Mouse (Mus musculus): ENCODE data around the gene Spout1. TPM values are rescaled to one million over a fixed set of nuclear protein-coding genes. Genes with fewer than 3 reads are reported as not detected.
A peak's percentile ranks its signal among the peaks of the same experiment; 100 is the strongest.
"Not testable (repeated sequence)": the region's sequence is repeated elsewhere in the genome, so short reads cannot be mapped to it uniquely, and the experiment has no call there.

Spout1 gene
- polyA plus RNA-seq, 1 experiment from 2014 or later = 59.0 TPM

DNA sequence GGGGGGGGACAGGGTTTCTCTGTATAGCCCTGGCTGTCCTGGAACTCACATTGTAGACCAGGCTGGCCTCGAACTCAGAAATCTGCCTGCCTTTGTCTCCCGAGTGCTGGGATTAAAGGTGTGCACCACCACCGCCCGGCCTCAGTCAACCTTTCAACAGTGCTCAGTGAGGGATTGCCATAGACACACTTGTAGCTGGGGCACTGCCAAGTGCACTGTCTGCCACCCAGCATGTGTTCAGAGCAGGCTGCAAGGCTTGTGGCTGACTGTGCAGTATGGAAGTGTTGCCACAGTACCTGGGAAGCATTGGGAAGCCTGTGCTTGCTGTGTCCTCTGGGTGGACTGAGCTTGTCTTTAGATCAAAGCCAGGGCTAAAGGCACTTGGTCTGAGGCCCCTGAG is 38.2 kb downstream of the Spout1 start:
- H3K27ac ChIP-seq (replicated peaks); H3K4me2 ChIP-seq; H3K9me3 ChIP-seq; H3K4me3 ChIP-seq; H3K9ac ChIP-seq; ATAC-seq (ENCODE audit: low read depth); H3K27me3 ChIP-seq: not testable (repeated sequence)
- WGBS = 91% methylated on average over 4 of the region's 4 CpGs
- H3K36me3 ChIP-seq = peaks cover 85% of the 10 kb centered on the region
- peaks cover 11% of the 10 kb centered on the region for H3K4me1 ChIP-seq (replicated peaks)

DNA sequence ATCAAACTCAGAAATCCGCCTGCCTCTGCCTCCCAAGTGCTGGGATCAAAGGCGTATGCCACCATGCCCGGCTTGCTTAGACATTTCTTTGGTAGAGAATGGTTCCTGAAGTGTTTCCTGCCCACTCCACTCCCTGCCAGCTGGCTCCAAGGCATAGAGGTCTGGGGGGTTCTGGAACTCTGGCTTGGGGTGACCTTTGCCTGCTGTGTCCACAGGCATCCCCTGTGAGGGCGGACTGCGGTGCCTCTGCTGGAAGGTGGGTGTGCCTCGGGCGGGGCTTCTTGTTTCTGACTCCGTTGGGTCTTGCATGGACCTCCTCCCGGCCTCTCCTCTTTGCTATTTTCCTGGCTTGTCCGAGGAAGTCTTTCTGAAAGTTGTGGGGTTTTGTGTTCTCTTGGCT is 41.8 kb downstream of the Spout1 start:
- WGBS = 91% methylated on average over 10 of the region's 10 CpGs
- Histone ChIP-seq H3K36me3 (peaks cover 51% of the 10 kb centered on the region), H3K9ac (no peak overlapping the region), H3K9me3 (no peaks in the 10 kb centered on the region), H3K27ac (replicated peaks) (no peak overlapping the region), H3K4me3 (no peak overlapping the region), H3K4me1 (replicated peaks) (peaks cover 31% of the 10 kb centered on the region), H3K4me2 (no peak overlapping the region), H3K27me3 (no peaks in the 10 kb centered on the region)
- no peak for ATAC-seq (ENCODE audit: low read depth)

DNA sequence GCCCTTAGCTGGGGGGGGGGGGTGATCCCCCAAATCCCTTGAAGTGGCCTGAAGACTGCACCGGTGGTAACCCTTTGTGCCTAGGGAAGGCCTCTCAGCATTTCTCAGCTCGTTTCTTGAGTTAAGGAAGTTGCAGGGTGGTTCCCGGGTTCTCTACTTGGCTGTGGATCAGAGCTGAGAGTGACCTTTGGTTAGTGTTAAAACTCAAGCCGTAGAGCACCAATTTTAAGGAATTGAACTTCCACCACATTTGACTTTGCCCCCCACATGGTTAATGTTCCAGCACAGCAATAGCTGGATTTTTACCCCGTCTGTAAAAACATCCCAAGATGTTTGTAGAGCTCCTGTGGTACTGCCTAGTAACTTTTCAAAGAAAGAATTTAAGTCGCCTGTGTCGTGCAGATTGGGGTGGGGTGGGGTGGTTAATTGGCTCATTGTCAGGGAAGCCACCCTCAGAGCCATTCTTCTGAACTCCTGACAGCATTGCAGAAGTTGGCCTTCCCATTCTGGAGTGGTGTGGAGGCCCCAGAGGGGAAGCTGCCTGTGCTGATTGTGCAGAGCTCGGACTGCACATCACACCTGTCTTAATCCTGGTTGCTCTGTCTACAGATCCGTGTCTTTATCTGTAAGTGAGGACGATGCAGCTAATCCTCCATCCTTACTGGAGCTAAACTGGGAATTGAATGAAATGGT is 43.2 kb downstream of the Spout1 start:
- Histone ChIP-seq H3K9ac (peak overlapping the region; percentile 86), H3K4me3 (peak overlapping the region; percentile 82), H3K4me1 (replicated peaks) (peaks cover 31% of the 10 kb centered on the region), H3K9me3 (no peaks in the 10 kb centered on the region), H3K27ac (replicated peaks) (peak overlapping the region; percentile 86; the same call in 1 of the 2 replicates), H3K36me3 (peaks cover 37% of the 10 kb centered on the region), H3K27me3 (no peaks in the 10 kb centered on the region), H3K4me2 (peak overlapping the region; percentile 98)
- ATAC-seq (ENCODE audit: low read depth) = no peak
- 44% methylated on average over 10 of the region's 10 CpGs for WGBS

DNA sequence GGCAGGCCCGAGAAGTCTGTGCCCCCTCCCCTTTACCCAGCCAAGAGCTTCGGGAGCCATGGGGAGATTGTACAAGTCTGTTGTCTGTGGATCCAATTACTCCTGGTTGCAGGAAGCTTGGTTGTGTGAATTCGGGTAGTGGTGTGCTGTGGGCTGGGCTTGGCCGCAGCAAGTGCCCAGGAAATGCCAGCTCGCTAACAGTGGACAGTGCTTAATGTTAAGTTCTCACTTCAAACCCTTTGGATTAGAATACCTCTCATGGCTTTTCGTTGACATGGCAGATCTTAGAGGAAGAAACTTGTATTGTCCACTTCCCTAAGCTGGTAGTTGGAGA is 43.9 kb downstream of the Spout1 start:
- ATAC-seq (ENCODE audit: low read depth) = no peak
- 26% methylated on average over 6 of the region's 6 CpGs for WGBS
- H3K4me2 ChIP-seq = peak overlapping the region; percentile 98
- H3K27me3 ChIP-seq = no peaks in the 10 kb centered on the region
- H3K4me3 ChIP-seq = peak overlapping the region; percentile 82
- H3K36me3 ChIP-seq = peaks cover 32% of the 10 kb centered on the region
- H3K9ac ChIP-seq = peak overlapping the region; percentile 86
- peak overlapping the region; percentile 86 for H3K27ac ChIP-seq (replicated peaks)
- peaks cover 31% of the 10 kb centered on the region for H3K4me1 ChIP-seq (replicated peaks)
- H3K9me3 ChIP-seq = no peaks in the 10 kb centered on the region

DNA sequence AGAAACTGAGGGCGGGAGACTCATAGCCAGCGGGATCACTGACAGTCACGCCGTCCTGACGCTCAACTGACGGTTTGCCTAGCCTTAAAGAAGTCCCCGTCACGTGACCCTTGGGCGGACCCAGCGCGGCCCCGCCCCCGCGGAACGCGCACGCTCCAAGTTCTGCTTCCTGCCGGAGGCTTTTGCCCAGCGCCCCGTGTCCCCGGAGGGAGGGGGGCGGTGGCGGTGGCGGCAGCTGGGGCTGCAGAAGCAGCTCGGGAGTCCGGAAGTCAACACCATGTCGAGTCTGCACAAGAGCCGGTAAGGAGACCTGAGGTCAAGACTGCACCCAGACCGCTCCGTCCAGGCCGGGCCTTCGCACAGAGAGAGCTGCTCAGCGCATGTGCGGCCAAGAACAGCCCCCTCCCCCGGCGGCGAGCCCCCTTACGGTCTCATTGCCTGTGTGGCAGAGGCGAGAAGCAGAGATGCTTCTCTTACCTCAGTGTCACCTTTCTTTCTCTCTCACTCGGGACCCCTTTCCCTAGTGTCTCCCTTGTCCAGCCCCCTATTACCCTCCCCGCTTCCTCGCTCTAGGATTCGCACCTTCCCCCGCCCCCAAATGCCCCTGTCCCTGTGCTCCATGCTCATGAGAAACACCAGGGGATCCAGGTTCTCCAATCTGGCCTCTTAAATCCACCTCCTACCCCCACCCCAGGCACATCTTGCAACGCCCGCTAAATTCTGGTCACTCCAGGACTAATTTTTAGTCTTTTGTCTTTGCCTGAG is 44.5 kb downstream of the Spout1 start, which contains the start of gene Tbc1d13:
Tbc1d13 (plus strand) TSS at position 134 of the 765 bp plus-strand sequence.
- Histone ChIP-seq H3K4me1 (replicated peaks) (peaks cover 31% of the 10 kb centered on the region), H3K36me3 (peaks cover 28% of the 10 kb centered on the region), H3K9me3 (no peaks in the 10 kb centered on the region), H3K4me2 (peak within 1 kb of the TSS; percentile 98), H3K4me3 (peak within 1 kb of the TSS; percentile 82), H3K27ac (replicated peaks) (peak within 1 kb of the TSS; percentile 86), H3K9ac (peak within 1 kb of the TSS; percentile 86), H3K27me3 (no peaks in the 10 kb centered on the region)
- ATAC-seq (ENCODE audit: low read depth) = peak; percentile 94
- WGBS = under 1% methylated on average over 46 of the region's 46 CpGs

DNA sequence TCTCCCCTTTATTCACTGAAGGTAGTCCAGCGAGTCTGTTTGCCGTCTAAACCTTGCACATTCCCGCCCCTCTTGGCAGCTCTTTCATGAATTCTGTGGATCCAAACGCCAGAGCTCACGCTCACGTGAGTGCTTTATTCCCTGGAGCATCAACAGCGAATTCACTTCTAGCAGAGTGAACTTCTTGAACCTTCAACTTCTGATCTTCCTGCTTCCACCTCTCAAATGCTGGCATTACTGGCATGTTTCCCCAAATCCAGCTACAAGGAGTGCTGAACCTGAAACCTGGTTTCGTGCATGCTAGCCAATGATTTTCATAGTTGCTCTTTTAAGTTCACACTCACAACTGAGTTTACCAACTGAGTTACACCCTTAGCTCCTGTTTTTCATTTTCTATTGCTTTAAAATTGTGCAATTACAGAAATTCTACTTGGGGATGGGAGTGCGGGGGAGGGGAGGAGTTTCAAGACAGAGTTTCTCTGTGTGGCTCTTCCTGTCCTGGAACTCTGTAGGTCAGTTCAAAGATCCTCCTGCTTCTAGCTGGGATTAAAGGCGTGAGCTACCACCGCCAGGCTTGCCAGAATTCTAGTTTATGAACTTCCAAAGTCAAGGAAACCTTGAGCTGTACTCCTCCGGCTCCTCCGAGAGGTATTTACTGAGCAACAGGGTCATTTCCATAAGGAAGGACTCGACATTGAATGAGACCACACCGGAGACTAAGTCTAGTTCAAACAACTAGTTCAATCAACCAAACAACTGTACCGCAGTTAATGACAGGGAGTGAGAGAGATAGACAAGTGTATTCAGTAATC is 45.3 kb downstream of the Spout1 start:
- H3K27me3 ChIP-seq = no peaks in the 10 kb centered on the region
- peak overlapping the region; percentile 82 for H3K4me3 ChIP-seq
- peaks cover 24% of the 10 kb centered on the region for H3K36me3 ChIP-seq
- WGBS = 25% methylated on average over 16 of the region's 16 CpGs
- peaks cover 31% of the 10 kb centered on the region for H3K4me1 ChIP-seq (replicated peaks)
- peak overlapping the region; percentile 86 for H3K9ac ChIP-seq
- H3K4me2 ChIP-seq = peak overlapping the region; percentile 98
- peak overlapping the region; percentile 86; the same call in 1 of the 2 replicates for H3K27ac ChIP-seq (replicated peaks)
- 0 out of 2 replicates have a peak, but pooled peaks have one; percentile 8 for ATAC-seq (ENCODE audit: low read depth)
- H3K9me3 ChIP-seq = no peaks in the 10 kb centered on the region

DNA sequence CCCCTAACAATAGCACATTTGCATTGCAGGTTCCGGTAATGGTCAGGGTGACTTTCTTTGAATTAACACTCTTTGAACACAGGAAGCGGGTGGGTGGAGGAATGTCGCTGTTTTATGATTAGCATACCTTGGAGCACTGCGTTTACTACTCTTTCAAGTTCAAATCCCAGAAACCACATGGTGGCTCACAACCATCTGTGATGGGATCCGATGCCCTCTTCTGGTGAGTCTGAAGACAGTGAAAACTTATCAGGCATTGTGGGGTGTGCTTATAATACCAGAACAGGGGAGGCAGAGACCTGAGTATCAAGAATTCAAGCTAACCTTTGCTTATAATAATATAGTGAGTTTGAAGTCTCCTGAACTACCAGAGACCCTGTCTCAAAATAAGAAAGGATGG is 47.0 kb downstream of the Spout1 start:
- peaks cover 31% of the 10 kb centered on the region for H3K4me1 ChIP-seq (replicated peaks)
- H3K27me3 ChIP-seq; H3K36me3 ChIP-seq; H3K9me3 ChIP-seq; ATAC-seq (ENCODE audit: low read depth); H3K4me2 ChIP-seq; H3K4me3 ChIP-seq; H3K27ac ChIP-seq (replicated peaks); H3K9ac ChIP-seq: not testable (repeated sequence)
- 60% methylated on average over 5 of the region's 5 CpGs for WGBS

DNA sequence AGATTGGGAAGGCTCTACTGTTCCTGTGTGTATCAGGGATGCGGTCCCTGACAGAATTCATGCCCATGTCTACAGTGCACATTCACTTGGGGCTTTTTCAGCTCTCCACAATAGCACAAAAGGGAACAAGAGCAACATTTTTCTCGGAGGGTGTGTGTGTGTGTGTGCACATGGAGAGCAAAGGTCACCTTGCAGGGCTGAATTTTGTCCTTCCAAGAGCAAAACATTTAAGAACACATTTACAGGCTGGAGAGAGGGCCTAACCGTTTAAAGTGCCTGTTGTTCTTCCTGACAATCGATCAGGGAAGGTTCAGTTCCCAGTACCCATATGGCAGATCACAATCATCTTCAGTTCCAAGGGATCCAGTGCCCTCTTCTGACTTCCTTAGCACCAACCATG is 48.1 kb downstream of the Spout1 start:
- 89% methylated on average over 4 of the region's 4 CpGs for WGBS
- Histone ChIP-seq H3K4me1 (replicated peaks) (peaks cover 23% of the 10 kb centered on the region), H3K27ac (replicated peaks) (no peak overlapping the region), H3K9ac (no peak overlapping the region), H3K27me3 (no peaks in the 10 kb centered on the region), H3K9me3 (no peaks in the 10 kb centered on the region), H3K4me2 (no peak overlapping the region), H3K36me3 (no peaks in the 10 kb centered on the region), H3K4me3 (no peak overlapping the region)
- no peak for ATAC-seq (ENCODE audit: low read depth)

DNA sequence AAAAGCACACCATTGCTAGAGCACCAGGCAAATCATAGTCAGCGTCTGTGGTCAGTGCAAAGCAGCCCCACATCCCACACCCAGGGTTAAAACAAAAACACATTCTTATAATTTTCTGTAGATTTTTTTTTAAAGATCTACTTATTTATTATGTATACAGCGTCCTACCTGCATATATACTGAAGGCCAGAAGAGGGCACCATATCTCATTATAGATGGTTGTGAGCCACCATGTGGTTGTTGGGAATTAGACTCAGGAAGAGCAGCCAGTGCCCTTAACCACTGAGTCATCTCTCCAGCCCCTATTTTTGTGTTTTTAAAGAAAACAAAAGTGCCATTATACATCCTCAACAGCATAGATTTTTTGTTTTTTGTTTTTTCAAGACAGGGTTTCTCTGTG is 49.5 kb downstream of the Spout1 start:
- Histone ChIP-seq H3K27ac (replicated peaks) (no peak overlapping the region), H3K9me3 (no peaks in the 10 kb centered on the region), H3K36me3 (no peaks in the 10 kb centered on the region), H3K4me2 (no peak overlapping the region), H3K27me3 (no peaks in the 10 kb centered on the region), H3K4me3 (no peak overlapping the region), H3K9ac (no peak overlapping the region), H3K4me1 (replicated peaks) (peaks cover 18% of the 10 kb centered on the region)
- 48% methylated on average over 2 of the region's 2 CpGs for WGBS
- no peak for ATAC-seq (ENCODE audit: low read depth)

DNA sequence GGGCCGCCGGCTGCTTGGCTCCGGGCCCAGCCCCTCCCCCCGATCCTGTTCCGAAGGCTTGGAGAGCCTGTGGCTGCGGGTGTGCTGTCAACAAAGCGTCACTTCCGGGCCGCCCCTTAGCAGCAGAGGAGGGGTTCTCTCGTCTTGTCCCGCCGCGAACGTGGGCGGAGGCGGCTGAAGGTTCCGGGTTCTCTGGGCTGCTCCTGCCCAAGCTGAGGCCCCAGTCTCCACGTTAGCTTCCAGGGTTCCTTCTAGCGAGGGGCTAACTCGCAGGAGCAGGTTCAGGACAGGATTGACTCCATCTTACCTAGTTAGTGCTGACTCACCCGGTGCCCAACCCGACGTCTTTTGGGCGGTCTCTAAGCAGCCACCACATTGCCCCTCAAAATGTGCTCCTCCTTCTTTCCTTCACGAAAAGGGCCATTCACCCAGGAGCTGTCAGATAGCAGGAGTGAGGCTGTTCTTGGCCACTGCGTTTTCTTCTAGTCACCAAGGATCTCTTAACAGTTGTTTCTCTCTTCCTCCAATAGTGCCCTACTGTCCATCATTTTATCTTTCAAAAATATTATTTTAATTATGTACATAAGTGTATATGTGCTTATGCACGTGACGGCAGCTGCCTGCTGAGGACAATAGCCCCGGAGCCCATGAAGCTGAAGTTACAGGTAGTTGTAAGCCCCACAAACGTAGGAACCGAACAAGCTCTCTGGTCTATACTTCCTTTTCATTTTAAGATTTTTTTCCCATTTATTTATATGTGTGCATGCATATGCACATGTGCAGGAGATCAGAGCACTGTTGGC is 53.6 kb downstream of the Spout1 start, which contains the start of gene Zer1:
Zer1 (minus strand) TSS at position 114 of the 803 bp plus-strand sequence.
- peak within 1 kb of the TSS; percentile 93 for H3K27ac ChIP-seq (replicated peaks)
- no peaks in the 10 kb centered on the region for H3K27me3 ChIP-seq
- H3K4me1 ChIP-seq (replicated peaks) = peaks cover 38% of the 10 kb centered on the region
- H3K4me3 ChIP-seq = peak within 1 kb of the TSS; percentile 77
- H3K4me2 ChIP-seq = peak within 1 kb of the TSS; percentile 97
- 10% methylated on average over 31 of the region's 31 CpGs for WGBS
- H3K9ac ChIP-seq = peak within 1 kb of the TSS; percentile 90
- ATAC-seq (ENCODE audit: low read depth) = peak; percentile 96
- H3K9me3 ChIP-seq = no peaks in the 10 kb centered on the region
- H3K36me3 ChIP-seq = 0 out of 2 replicates have a peak, but pooled peaks cover 5% of the 10 kb centered on the region

DNA sequence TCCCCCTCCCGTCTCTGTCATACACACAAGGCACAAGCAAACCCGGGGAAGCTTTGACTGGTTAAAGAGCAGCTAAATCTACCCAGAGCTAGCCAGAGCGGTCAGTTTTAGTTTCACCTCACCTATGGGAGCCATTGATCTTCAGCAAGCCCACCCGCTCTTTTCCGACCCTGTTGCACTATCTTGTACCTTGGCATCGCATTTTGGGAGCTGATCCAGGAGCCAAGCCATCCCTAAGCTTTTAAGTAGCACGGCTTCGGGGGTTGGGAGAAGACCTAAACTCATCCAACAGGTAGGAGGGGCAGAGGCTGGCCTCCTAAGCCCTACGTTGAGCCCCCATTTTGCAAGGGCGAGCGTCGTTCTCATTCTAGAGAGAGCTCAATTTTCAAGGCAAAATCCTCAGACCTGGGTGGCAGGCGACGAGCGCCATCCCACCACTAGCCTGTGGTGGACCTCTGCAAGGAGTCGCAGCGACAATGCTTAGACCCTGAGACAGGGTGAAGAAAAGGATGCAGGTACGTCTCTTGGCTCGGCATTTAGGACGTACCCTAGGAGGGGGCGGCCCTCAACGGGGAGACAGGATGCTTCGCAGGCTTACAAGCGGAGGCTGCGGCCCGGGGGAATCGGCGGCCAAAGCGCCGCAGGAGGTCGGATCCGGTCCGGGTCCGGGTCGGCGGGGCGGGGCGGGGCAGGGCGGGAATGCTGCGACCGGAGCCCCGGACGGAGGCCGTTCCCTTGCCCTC is 54.4 kb downstream of the Spout1 start:
- Histone ChIP-seq H3K9ac (peak overlapping the region; percentile 90), H3K4me1 (replicated peaks) (peaks cover 45% of the 10 kb centered on the region), H3K4me3 (peak overlapping the region; percentile 77), H3K9me3 (no peaks in the 10 kb centered on the region), H3K27me3 (no peaks in the 10 kb centered on the region), H3K36me3 (0 out of 2 replicates have a peak, but pooled peaks cover 5% of the 10 kb centered on the region), H3K4me2 (peak overlapping the region; percentile 97), H3K27ac (replicated peaks) (peak overlapping the region; percentile 93)
- peak; percentile 69 for ATAC-seq (ENCODE audit: low read depth)
- WGBS = 1% methylated on average over 42 of the region's 44 CpGs

Data from neural tube, embryonic 13.5 days (tissue).